Mouse (Mus musculus) skeletal muscle tissue, postnatal 0 days (tissue): ENCODE results near the gene Cetn4. TPM values are rescaled to one million over a fixed set of nuclear protein-coding genes. Genes with fewer than 3 reads are reported as not detected.

Experiments used
- polyA plus RNA-seq: library from polyadenylated mRNA; unstranded; fragments of >200 nt; fragmentation: Nextera tagmentation; extraction: Ambion mirVana; gene quantifications from 2 replicates; pipeline ENCODE4 v1.2.1, GENCODE M21; 2015

The Cetn4 gene
- polyA plus RNA-seq: 1.6 and 2.0 TPM in 2 replicates

DNA sequence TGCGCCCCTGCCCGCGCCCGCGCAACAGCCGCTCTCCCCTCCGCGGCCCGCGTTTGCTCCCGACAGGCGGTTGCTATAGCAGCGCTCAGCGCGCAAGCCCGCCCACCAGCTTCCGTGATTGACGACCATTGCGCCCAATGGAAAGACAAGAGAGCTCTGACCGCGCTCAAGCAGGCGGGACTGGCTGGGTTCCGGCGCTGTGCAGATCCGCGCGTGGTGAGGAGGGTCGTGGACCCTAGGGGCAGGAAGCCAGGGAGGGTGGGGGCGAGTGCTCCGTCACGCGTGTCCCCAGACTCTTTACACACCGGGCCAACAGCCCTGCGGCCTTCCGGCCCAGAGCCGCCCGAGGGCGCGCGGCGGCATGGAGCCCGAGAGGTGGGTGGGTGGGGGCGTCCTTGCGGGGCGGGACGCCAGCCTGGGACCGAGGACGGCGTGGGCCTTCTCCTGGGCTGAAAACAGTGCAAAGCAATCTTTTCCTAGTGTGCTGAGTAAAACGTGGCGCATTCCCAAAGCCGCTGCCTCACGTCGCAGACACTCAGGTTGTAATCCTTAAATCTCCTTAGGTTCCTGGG, at the start of gene Cetn4, which contains the start of gene Bbs12:
Gene Cetn4, minus strand, starts transcription at position 339 of the 572 bp plus-strand sequence.
Gene Bbs12, plus strand, starts transcription at position 185 of the 572 bp plus-strand sequence.

DNA sequence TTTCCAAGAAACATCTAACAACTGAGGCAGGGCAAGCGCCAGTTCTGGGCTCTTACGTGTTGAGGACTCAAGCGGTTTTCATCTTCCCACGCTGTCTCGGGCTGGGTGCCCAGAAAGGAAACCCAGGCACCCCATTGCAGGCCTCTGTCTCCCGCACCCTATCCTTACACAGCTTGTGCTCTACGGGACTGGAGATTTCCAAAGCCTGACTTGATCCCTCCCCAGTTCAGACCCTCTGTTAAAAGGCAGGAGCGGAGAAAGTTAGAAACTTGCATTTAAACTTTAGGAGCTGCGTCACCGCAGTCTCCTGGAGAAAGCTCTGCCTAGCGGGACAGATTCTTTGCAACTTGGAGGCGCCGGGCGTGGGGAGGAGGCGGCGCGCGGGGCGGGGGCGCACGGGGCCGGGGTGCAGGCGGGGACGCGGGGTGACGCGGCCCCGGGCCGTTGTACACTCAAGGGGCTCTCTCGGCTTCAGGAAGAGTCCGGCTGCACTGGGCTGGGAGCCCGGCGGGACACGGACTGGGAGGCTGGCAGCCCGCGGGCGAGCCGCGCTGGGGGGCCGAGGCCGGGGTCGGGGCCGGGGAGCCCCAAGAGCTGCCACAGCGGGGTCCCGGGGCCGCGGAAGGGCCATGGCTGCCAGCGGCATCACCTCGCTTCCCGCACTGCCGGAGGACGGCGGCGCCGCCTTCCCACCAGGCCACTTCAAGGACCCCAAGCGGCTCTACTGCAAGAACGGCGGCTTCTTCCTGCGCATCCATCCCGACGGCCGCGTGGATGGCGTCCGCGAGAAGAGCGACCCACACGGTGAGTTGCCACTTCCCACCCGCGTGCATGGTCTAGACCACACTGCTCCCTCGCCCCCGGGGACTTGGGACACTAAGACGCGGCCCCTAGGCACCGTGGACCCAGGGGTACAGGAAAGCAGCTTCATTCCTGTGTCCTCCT, 36.0 kb upstream of the Cetn4 start, which contains the start of gene Fgf2:
Gene Fgf2, plus strand, starts transcription at position 126 of the 945 bp plus-strand sequence.

Other genes starting within 250 kb of the Cetn4 start
- 0.06 and 0.10 TPM in 2 replicates for gene Adad1, start 249.2 kb downstream of the Cetn4 start, polyA plus RNA-seq
- 0.40 and 0.44 TPM in 2 replicates for gene Il2, start 186.7 kb downstream of the Cetn4 start, polyA plus RNA-seq
- gene Il21, start 80.1 kb downstream of the Cetn4 start, polyA plus RNA-seq: not detected in 2 replicates
- 3.9 and 4.1 TPM in 2 replicates for gene Bbs12, start 154 bp downstream of the Cetn4 start, polyA plus RNA-seq
- 2.8 and 3.4 TPM in 2 replicates for gene Fgf2, start 35.6 kb upstream of the Cetn4 start, polyA plus RNA-seq
- 14.9 and 18.6 TPM in 2 replicates for gene Spata5, start 107.2 kb upstream of the Cetn4 start, polyA plus RNA-seq
- 25.4 and 28.3 TPM in 2 replicates for gene Nudt6, start 107.5 kb upstream of the Cetn4 start, polyA plus RNA-seq